Mouse (Mus musculus): ENCODE data around the gene Fam186b.

Gene Fam186b

DNA sequence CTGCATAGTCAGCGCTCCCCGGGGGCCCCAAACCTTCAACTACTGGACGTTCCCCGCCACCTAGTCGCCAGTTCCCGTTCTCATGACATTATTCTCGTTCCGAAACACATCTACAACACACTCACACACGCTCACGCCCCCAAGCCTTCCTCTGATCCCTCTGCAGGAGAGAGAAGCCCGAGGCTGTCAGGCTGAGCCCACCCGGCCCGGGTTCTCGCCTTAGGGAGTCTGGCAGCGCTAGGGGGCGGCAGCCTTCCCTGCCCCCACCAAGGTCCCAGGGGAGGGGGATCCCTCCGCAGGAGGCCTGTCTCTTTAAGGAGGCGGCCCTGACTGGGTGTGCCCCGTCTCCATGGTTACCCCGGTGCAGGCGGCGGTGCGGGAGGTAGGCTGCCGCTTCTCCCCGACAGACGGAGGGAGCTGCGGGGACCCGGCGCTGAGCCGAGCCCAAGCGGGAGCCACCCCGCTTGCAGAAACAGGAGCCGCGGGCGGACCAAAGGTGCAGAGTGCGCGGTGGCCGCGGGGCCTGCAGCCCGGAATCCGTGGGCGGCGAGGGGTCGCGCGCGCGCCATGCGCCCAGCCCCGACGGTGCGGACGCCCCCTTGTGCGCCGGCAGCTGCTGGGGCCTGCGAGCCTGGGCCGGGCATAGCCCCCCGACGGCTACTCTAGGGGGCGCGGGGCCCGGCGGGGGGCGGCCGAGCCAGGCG lies 71.3 kb downstream of the Fam186b start, which contains the start of gene Kcnh3:
Gene Kcnh3 (plus strand): TSS at position 654 of the 704 bp plus-strand sequence.
- no peak for DNase-seq (ENCODE audit: low spot score in 2 of 2)

GRCm38 (mm10) chr15:99223585-99224207 lies 72.0 kb downstream of the Fam186b start:
- DNase-seq (ENCODE audit: low spot score in 2 of 2), result no peak

DNA sequence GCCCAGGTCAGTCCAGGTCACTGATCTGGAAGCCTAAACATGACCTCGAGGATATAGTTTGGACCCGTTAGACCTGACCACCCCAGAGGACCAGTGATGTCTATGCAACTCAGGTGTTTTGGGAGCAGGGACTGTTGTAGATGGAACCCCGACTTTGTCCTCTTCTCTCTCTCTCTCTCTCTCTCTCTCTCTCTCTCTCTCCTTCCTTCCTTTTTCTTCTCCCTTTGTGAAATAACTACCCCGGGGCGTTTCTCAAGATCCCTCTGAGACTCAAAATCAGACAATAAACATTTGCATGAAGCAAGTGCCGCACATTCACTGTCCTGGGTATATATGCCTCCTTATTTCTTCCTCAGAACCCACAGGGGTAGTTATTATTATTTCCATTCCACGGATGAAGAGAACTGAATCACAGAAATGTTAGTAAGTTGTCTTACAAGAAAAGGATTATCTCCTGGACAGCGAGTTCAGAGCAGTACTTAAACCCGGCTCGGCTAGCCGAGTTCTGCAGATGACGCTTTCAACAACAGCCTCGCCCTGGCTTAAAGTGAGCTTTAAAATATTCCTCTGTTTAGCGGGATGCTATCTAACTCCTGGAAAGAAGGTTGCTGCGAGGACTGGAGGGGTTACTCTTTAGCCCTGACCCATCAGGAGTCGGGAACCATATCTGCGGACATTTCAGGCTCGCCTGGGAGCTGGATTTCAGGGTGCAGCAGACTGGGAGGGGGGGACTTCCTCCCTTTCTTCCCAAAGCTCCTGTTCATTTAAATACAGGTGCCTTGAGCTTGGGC lies 72.7 kb downstream of the Fam186b start:
- DNase-seq (ENCODE audit: low spot score in 2 of 2), result no peak

GRCm38 (mm10) chr15:99221315-99221952 lies 74.3 kb downstream of the Fam186b start:
- DNase-seq (ENCODE audit: low spot score in 2 of 2), result no peak

All from cerebellum, postnatal 4 days (tissue).